ENCODE assay signal across 8 mouse cellular contexts in genomic region chr10:58254635-58255175, GRCm38 (mm10). TPM values are rescaled to one million over a fixed set of nuclear protein-coding genes. Genes with fewer than 3 reads are reported as not detected.
DNase-seq lines count a peak whose midpoint lies in the region; ATAC-seq and TF ChIP-seq lines count a peak whose summit lies in the region.

No protein-coding gene starts in this region.

- WGBS in kidney, embryonic 16.5 days = 35% methylated on average over 6 of the region's 6 CpGs
- 26% methylated on average over 6 of the region's 6 CpGs for WGBS in macrophage (ENCODE audit: missing documents)

- no peaks in the 10 kb centered on the region for H3K27me3 ChIP-seq in kidney, embryonic 16.5 days (ENCODE audit: insufficient read depth, low read length)

- H3K9me3 ChIP-seq in kidney, embryonic 16.5 days (ENCODE audit: low read length) = no peaks in the 10 kb centered on the region

- no peak for TF ChIP-seq CTCF in bone marrow macrophage, adult 2 months (IDR thresholded peaks at IDR 0.05; ENCODE audit: low read depth, low read length)

- peak overlapping the region; percentile 65 for H3K4me3 ChIP-seq in kidney, embryonic 16.5 days (ENCODE audit: low read length)
- H3K4me3 ChIP-seq in bone marrow macrophage, adult 2 months (ENCODE audit: insufficient read depth, low read length) = peak overlapping the region; percentile 97
- H3K4me3 ChIP-seq in macrophage (ENCODE audit: inconsistent target) = peak overlapping the region; percentile 57

- H3K9ac ChIP-seq in kidney, embryonic 16.5 days (replicated peaks; ENCODE audit: low read length) = peak overlapping the region; percentile 75; the same call in 1 of the 2 replicates

- no peaks in the 10 kb centered on the region; the same call in 1 of the 2 replicates for H3K79me2 ChIP-seq in macrophage (ENCODE audit: inconsistent target)

- H3K36me3 ChIP-seq in kidney, embryonic 16.5 days (ENCODE audit: insufficient read depth, low read length) = peaks cover 7% of the 10 kb centered on the region; the same call in 1 of the 2 replicates
- peaks cover 14% of the 10 kb centered on the region for H3K36me3 ChIP-seq in macrophage (ENCODE audit: inconsistent target)

- peaks cover 10% of the 10 kb centered on the region for H3K4me1 ChIP-seq in kidney, embryonic 16.5 days (ENCODE audit: insufficient read depth, low read length)
- 0 out of 2 replicates have a peak, but pooled peaks cover 2% of the 10 kb centered on the region for H3K4me1 ChIP-seq in bone marrow macrophage, adult 2 months (ENCODE audit: control insufficient read depth, insufficient read depth, low read length)

- TF ChIP-seq POLR2A in bone marrow macrophage, adult 2 months (IDR thresholded peaks at IDR 0.05; ENCODE audit: borderline replicate concordance, low read depth, low read length) = no peak

- H3K4me2 ChIP-seq in kidney, embryonic 16.5 days (replicated peaks; ENCODE audit: low read depth, low read length) = peak overlapping the region; percentile 62

- no peak overlapping the region for H3K27ac ChIP-seq in kidney, embryonic 16.5 days (ENCODE audit: low read length)
- H3K27ac ChIP-seq in bone marrow macrophage, adult 2 months (ENCODE audit: insufficient read depth, low read depth, low read length) = no peak overlapping the region
- H3K27ac ChIP-seq in macrophage = peak overlapping the region; percentile 24; the same call in 1 of the 2 replicates

- DNase-seq in kidney, adult 11 months = no peak
- DNase-seq in spleen, postnatal 4 days (ENCODE audit: low spot score in 2 of 2) = no peak
- DNase-seq in layer of hippocampus, adult 18-20 months (ENCODE audit: low spot score in 2 of 2) = no peak

- 0 out of 2 replicates have a peak, but pooled peaks have one; percentile 33 for ATAC-seq in kidney, embryonic 16.5 days (ENCODE audit: low FRiP score, low TSS enrichment)
- peak; percentile 36; the same call in 1 of the 2 replicates for ATAC-seq in granulocyte monocyte progenitor cell, adult 5-6 weeks (replicated peaks; ENCODE audit: poor library complexity, severe bottlenecking)
- ATAC-seq in inflammation-experienced regulatory T-cells, adult 6 months = no peak

RNA-seq across cellular contexts. Expression of gene Gcc2, which starts 0.6 kb away (rescaled TPM):
- polyA plus RNA-seq in kidney, embryonic 16.5 days (2015; fragmentation: Nextera tagmentation; extraction: Ambion mirVana) = 48.8 and 49.3 TPM in 2 replicates
- 25.0 and 33.4 TPM in 2 replicates for polyA plus RNA-seq in bone marrow macrophage, adult 2 months (2012; ENCODE audit: insufficient read depth, insufficient read length, missing spikeins)
- 34.0 and 49.8 TPM in 2 replicates for total RNA-seq in granulocyte monocyte progenitor cell, adult 5-6 weeks (2014; fragmentation: Nextera tagmentation)
- 37.0 and 44.1 TPM in 2 replicates for total RNA-seq in granulocyte monocyte progenitor cell, adult 5-6 weeks (2017)
- 10 to 100 TPM; 15.0 to 91.7 (median 66.8) TPM for total RNA-seq in macrophage (2018; cell fraction: chromatin; rRNA removed)
- 10 to 100 TPM; 16.1 to 30.0 (median 23.6) TPM for total RNA-seq in macrophage (2018; cell fraction: cytosol; rRNA removed)
- 10 to 100 TPM; 14.3 to 60.6 (median 36.3) TPM for total RNA-seq in macrophage (2018; cell fraction: nucleus; rRNA removed)
- polyA plus RNA-seq in macrophage (2018) = 18.5 to 28.5 TPM (median 19.9 TPM) in 3 replicates
- 10 to 100 TPM; 77.6 to 89.1 TPM for total RNA-seq in layer of hippocampus, adult 18-20 months (2021)
- 10 to 100 TPM; 70.3 to 85.0 (median 78.0) TPM for polyA plus RNA-seq in inflammation-experienced regulatory T-cells, adult 6 months (2017; shearing (Covaris generic))

RNA-seq across cellular contexts. Expression of gene Gm4981, which starts 18.2 kb away (rescaled TPM):
- polyA plus RNA-seq in kidney, embryonic 16.5 days (2015; fragmentation: Nextera tagmentation; extraction: Ambion mirVana) = not detected in 2 replicates
- not detected in 2 replicates for polyA plus RNA-seq in bone marrow macrophage, adult 2 months (2012; ENCODE audit: insufficient read depth, insufficient read length, missing spikeins)
- not detected in 2 replicates for total RNA-seq in granulocyte monocyte progenitor cell, adult 5-6 weeks (2014; fragmentation: Nextera tagmentation)
- total RNA-seq in granulocyte monocyte progenitor cell, adult 5-6 weeks (2017) = not detected in 2 replicates
- total RNA-seq in macrophage (2018; cell fraction: chromatin; rRNA removed) = not detected
- total RNA-seq in macrophage (2018; cell fraction: cytosol; rRNA removed) = not detected
- not detected for total RNA-seq in macrophage (2018; cell fraction: nucleus; rRNA removed)
- not detected in 3 replicates for polyA plus RNA-seq in macrophage (2018)
- not detected for total RNA-seq in layer of hippocampus, adult 18-20 months (2021)
- polyA plus RNA-seq in inflammation-experienced regulatory T-cells, adult 6 months (2017; shearing (Covaris generic)) = not detected

RNA-seq across cellular contexts. Expression of gene Duxf3, which starts 22.2 kb away (rescaled TPM):
- not detected in 2 replicates for polyA plus RNA-seq in kidney, embryonic 16.5 days (2015; fragmentation: Nextera tagmentation; extraction: Ambion mirVana)
- 0.80 TPM in 1 of 2 replicates, not detected in the other for polyA plus RNA-seq in bone marrow macrophage, adult 2 months (2012; ENCODE audit: insufficient read depth, insufficient read length, missing spikeins)
- total RNA-seq in granulocyte monocyte progenitor cell, adult 5-6 weeks (2014; fragmentation: Nextera tagmentation) = not detected in 2 replicates
- total RNA-seq in granulocyte monocyte progenitor cell, adult 5-6 weeks (2017) = not detected in 2 replicates
- total RNA-seq in macrophage (2018; cell fraction: chromatin; rRNA removed) = not detected
- total RNA-seq in macrophage (2018; cell fraction: cytosol; rRNA removed) = not detected
- total RNA-seq in macrophage (2018; cell fraction: nucleus; rRNA removed) = not detected
- not detected in 3 replicates for polyA plus RNA-seq in macrophage (2018)
- not detected for total RNA-seq in layer of hippocampus, adult 18-20 months (2021)
- not detected for polyA plus RNA-seq in inflammation-experienced regulatory T-cells, adult 6 months (2017; shearing (Covaris generic))

RNA-seq across cellular contexts. Expression of gene AW822073, which starts 30.0 kb away (rescaled TPM):
- polyA plus RNA-seq in kidney, embryonic 16.5 days (2015; fragmentation: Nextera tagmentation; extraction: Ambion mirVana) = not detected in 2 replicates
- 0.28 TPM in 1 of 2 replicates, not detected in the other for polyA plus RNA-seq in bone marrow macrophage, adult 2 months (2012; ENCODE audit: insufficient read depth, insufficient read length, missing spikeins)
- total RNA-seq in granulocyte monocyte progenitor cell, adult 5-6 weeks (2014; fragmentation: Nextera tagmentation) = 1.8 TPM in 1 of 2 replicates, not detected in the other
- not detected in 2 replicates for total RNA-seq in granulocyte monocyte progenitor cell, adult 5-6 weeks (2017)
- total RNA-seq in macrophage (2018; cell fraction: chromatin; rRNA removed) = not detected
- total RNA-seq in macrophage (2018; cell fraction: cytosol; rRNA removed) = not detected
- not detected for total RNA-seq in macrophage (2018; cell fraction: nucleus; rRNA removed)
- polyA plus RNA-seq in macrophage (2018) = not detected in 3 replicates
- not detected for total RNA-seq in layer of hippocampus, adult 18-20 months (2021)
- polyA plus RNA-seq in inflammation-experienced regulatory T-cells, adult 6 months (2017; shearing (Covaris generic)) = not detected
